Mouse (Mus musculus) embryonic facial prominence, embryonic 11.5 days (tissue): ENCODE data around the gene Mael. TPM values are rescaled to one million over a fixed set of nuclear protein-coding genes. Genes with fewer than 3 reads are reported as not detected.
A peak's percentile ranks its signal among the peaks of the same experiment; 100 is the strongest.

Experiments
- ATAC-seq: fragments of 200-750 bp; cut with Nextera tagmentation; replicated peaks from 2 replicates; pipeline ENCODE4 v1.8.0; 2017; ENCODE audit warnings: low read depth; ENCODE audit not compliant: insufficient number of reproducible peaks, low FRiP score, low TSS enrichment
- DNase-seq: peaks from one replicate; pipeline ENCODE4 v3.0.0-alpha.2; 2015; ENCODE audit warnings: low spot score
- H3K27ac ChIP-seq: fragments of 300-500 bp; sonication (generic); replicated peaks from 2 replicates; pipeline ENCODE4 v1.5.1; 2014; ENCODE audit warnings: mild to moderate bottlenecking, low read depth, low read length, control low read depth
- H3K27me3 ChIP-seq: fragments of 300-500 bp; sonication (generic); 2 replicates; pipeline ENCODE4 v1.6.1; 2014; ENCODE audit warnings: mild to moderate bottlenecking, low read length, moderate library complexity, mixed read lengths; ENCODE audit not compliant: control insufficient read depth, insufficient read depth
- H3K36me3 ChIP-seq: fragments of 300-500 bp; sonication (generic); replicated peaks from 2 replicates; pipeline ENCODE4 v1.6.1; 2014; ENCODE audit warnings: low read depth, mild to moderate bottlenecking, low read length, moderate library complexity, mixed read lengths; ENCODE audit not compliant: control insufficient read depth, insufficient read depth
- H3K4me1 ChIP-seq: fragments of 300-500 bp; sonication (generic); 2 replicates; pipeline ENCODE4 v1.6.1; 2014; ENCODE audit warnings: low read length, mixed read lengths; ENCODE audit not compliant: control insufficient read depth, insufficient read depth
- H3K4me2 ChIP-seq: fragments of 300-500 bp; sonication (generic); 2 replicates; pipeline ENCODE4 v1.6.1; 2014; ENCODE audit warnings: low read depth, mild to moderate bottlenecking, control low read depth, low read length, moderate library complexity
- H3K4me3 ChIP-seq: fragments of 300-500 bp; sonication (generic); 2 replicates; pipeline ENCODE4 v1.5.1; 2014; ENCODE audit warnings: low read depth, low read length, control low read depth
- H3K9ac ChIP-seq: fragments of 300-500 bp; sonication (generic); replicated peaks from 2 replicates; pipeline ENCODE4 v1.6.1; 2014; ENCODE audit warnings: mild to moderate bottlenecking, control low read depth, low read length
- H3K9me3 ChIP-seq: fragments of 300-500 bp; sonication (generic); replicated peaks from 2 replicates; pipeline ENCODE4 v1.6.1; 2016; ENCODE audit warnings: mild to moderate bottlenecking, low read length, inconsistent platforms, mixed read lengths; ENCODE audit not compliant: control insufficient read depth
- WGBS: fragments of 180-500 bp; shearing (Covaris S2); extraction: QIAGEN DNeasy Blood & Tissue Kit; methylation state at CpG from one replicate; pipeline ENCODE4 v1.1.7; 2014; 5-methylcytosine and 5-hydroxymethylcytosine counted together
- polyA plus RNA-seq: library from polyadenylated mRNA; unstranded; fragments of >200 nt; fragmentation: Nextera tagmentation; extraction: Ambion mirVana; gene quantifications from 2 replicates; pipeline ENCODE4 v1.2.1, GENCODE M21; 2014

The Mael gene
- polyA plus RNA-seq, 1 experiment from 2014 or later, result not detected

GRCm38 (mm10) chr1:166279580-166280206 lies 41.1 kb upstream of the Mael start:
- no peaks in the 10 kb centered on the region for H3K9me3 ChIP-seq
- no peaks in the 10 kb centered on the region for H3K36me3 ChIP-seq
- H3K4me1 ChIP-seq, result no peaks in the 10 kb centered on the region; the same call in 1 of the 2 replicates
- H3K4me2 ChIP-seq, result no peak overlapping the region
- WGBS, result 31% methylated on average over 9 of the region's 9 CpGs
- H3K9ac ChIP-seq, result no peak overlapping the region; the same call in 1 of the 2 replicates
- peak overlapping the region; percentile 53; the same call in 1 of the 2 replicates for H3K27ac ChIP-seq
- no peaks in the 10 kb centered on the region for H3K27me3 ChIP-seq
- ATAC-seq, result 0 out of 2 replicates have a peak, but pooled peaks have one; percentile 45
- no peak for DNase-seq
- H3K4me3 ChIP-seq, result no peak overlapping the region

DNA sequence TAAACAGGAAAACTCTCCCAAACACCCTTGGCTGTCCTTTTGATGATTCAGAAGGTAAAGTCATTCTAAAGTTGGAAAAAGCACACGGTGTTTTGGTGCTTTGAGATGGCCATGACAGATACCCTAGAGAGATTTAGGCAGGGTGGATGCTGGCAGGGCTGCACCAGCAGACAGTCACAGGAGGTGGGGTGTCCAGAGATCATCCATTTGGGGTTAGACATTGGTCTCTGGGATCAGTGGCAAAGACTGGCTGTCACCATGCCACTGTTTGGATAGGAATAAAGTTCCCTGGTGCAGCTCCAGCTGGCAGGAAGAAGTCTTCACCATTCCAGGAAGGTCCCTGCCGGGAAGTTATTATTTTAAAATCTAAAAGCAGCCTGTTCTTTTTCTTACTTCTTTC lies 40.2 kb upstream of the Mael start:
- H3K36me3 ChIP-seq, result no peaks in the 10 kb centered on the region
- H3K4me3 ChIP-seq, result no peak overlapping the region
- no peaks in the 10 kb centered on the region for H3K9me3 ChIP-seq
- no peaks in the 10 kb centered on the region; the same call in 1 of the 2 replicates for H3K4me1 ChIP-seq
- DNase-seq (no peak), ATAC-seq (no peak)
- H3K27me3 ChIP-seq, result no peaks in the 10 kb centered on the region
- no peak overlapping the region for H3K27ac ChIP-seq
- H3K9ac ChIP-seq, result no peak overlapping the region
- WGBS, result 39% methylated on average over 2 of the region's 2 CpGs
- no peak overlapping the region for H3K4me2 ChIP-seq

DNA sequence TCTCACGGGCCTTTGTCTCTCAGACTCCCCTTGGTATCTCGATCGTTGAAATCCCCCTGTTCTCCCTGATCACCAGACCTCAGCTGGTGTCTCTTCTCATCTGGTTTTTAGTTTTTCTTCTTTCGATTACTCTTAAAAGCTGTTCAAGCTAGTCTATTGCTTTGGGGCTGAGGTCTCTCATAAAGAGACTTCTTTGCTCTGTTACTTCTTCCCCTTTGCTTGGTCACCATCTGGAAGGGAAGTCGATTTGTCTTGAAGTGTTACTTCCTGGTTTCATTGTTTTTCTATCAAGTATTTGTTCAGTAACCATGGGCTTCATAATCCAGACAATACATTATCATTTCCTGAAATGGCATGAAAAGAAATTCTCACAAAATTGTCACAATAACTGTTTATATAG lies 29.7 kb upstream of the Mael start:
- no peak for ATAC-seq
- Histone ChIP-seq H3K9me3 (no peaks in the 10 kb centered on the region), H3K4me1 (no peaks in the 10 kb centered on the region), H3K36me3 (no peaks in the 10 kb centered on the region), H3K4me3 (no peak overlapping the region), H3K4me2 (no peak overlapping the region), H3K27me3 (no peaks in the 10 kb centered on the region), H3K9ac (no peak overlapping the region), H3K27ac (no peak overlapping the region)
- DNase-seq, result no peak
- WGBS, result 89% methylated on average over 5 of the region's 5 CpGs

DNA sequence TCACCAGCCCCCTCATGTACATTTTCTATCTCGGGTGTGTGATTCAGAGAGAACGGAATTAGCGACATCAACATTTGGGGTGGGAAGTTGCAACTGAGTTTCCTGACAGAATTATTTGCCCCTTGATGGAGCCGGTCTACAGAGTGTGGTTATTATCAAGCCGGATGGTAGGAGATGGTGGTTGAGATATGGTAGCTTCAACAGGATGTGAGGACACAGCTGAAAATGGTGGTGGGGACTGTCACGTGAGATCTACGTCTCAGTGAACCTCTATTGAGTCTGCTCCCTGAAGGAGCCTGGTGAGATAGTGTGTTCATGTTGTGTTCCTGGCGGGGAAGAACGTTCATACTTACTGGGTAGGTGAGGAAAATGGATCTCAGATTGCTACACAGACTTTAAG lies 28.4 kb upstream of the Mael start:
- Histone ChIP-seq H3K4me3 (no peak overlapping the region), H3K36me3 (no peaks in the 10 kb centered on the region), H3K9ac (no peak overlapping the region), H3K9me3 (no peaks in the 10 kb centered on the region), H3K27ac (no peak overlapping the region), H3K4me1 (no peaks in the 10 kb centered on the region), H3K4me2 (no peak overlapping the region), H3K27me3 (no peaks in the 10 kb centered on the region)
- 89% methylated on average over 9 of the region's 9 CpGs for WGBS
- no peak for ATAC-seq
- DNase-seq, result no peak

GRCm38 (mm10) chr1:166266001-166266705 lies 27.6 kb upstream of the Mael start:
- DNase-seq (no peak), ATAC-seq (no peak)
- Histone ChIP-seq H3K9ac (no peak overlapping the region), H3K27ac (no peak overlapping the region), H3K27me3 (no peaks in the 10 kb centered on the region), H3K4me1 (no peaks in the 10 kb centered on the region), H3K36me3 (no peaks in the 10 kb centered on the region), H3K4me2 (no peak overlapping the region), H3K9me3 (no peaks in the 10 kb centered on the region), H3K4me3 (no peak overlapping the region)
- WGBS, result 86% methylated on average over 7 of the region's 7 CpGs

GRCm38 (mm10) chr1:166259526-166259925 lies 21.0 kb upstream of the Mael start:
- Histone ChIP-seq H3K27me3 (no peaks in the 10 kb centered on the region; the same call in none of the 2 replicates), H3K4me2 (no peak overlapping the region), H3K4me3 (no peak overlapping the region), H3K9ac (no peak overlapping the region), H3K4me1 (no peaks in the 10 kb centered on the region), H3K27ac (no peak overlapping the region), H3K9me3 (no peaks in the 10 kb centered on the region), H3K36me3 (no peaks in the 10 kb centered on the region)
- no peak for ATAC-seq
- no peak for DNase-seq
- 76% methylated on average over 6 of the region's 6 CpGs for WGBS

- 67% methylated on average over 4 of the region's 4 CpGs for WGBS
- peaks cover 2% of the 10 kb centered on the region for H3K27me3 ChIP-seq
- no peak overlapping the region for H3K27ac ChIP-seq
- H3K4me3 ChIP-seq, result no peak overlapping the region
- no peaks in the 10 kb centered on the region for H3K9me3 ChIP-seq
- ATAC-seq, result no peak
- no peak for DNase-seq
- no peaks in the 10 kb centered on the region for H3K36me3 ChIP-seq
- no peak overlapping the region for H3K4me2 ChIP-seq
- no peaks in the 10 kb centered on the region for H3K4me1 ChIP-seq
- no peak overlapping the region for H3K9ac ChIP-seq
Measured at GRCm38 (mm10) chr1:166256898-166257297, 18.4 kb upstream of the Mael start.

GRCm38 (mm10) chr1:166256302-166256701 lies 17.8 kb upstream of the Mael start:
- 11% methylated on average over 6 of the region's 6 CpGs for whole genome bisulfite sequencing

More at GRCm38 (mm10) chr1:166256302-166256701, 17.8 kb upstream of the Mael start:
- no peaks in the 10 kb centered on the region for H3K4me1 ChIP-seq
- H3K4me2 ChIP-seq, result no peak overlapping the region
- H3K9ac ChIP-seq, result no peak overlapping the region
- ATAC-seq, result 0 out of 2 replicates have a peak, but pooled peaks have one; percentile 50
- no peaks in the 10 kb centered on the region for H3K36me3 ChIP-seq
- no peak overlapping the region for H3K4me3 ChIP-seq
- no peaks in the 10 kb centered on the region for H3K9me3 ChIP-seq
- H3K27me3 ChIP-seq, result peaks cover 2% of the 10 kb centered on the region
- no peak for DNase-seq
- no peak overlapping the region for H3K27ac ChIP-seq
